Mouse (Mus musculus): ENCODE measurements around the gene Sept11. TPM values are rescaled to one million over a fixed set of nuclear protein-coding genes. Genes with fewer than 3 reads are reported as not detected.
A peak's percentile ranks its signal among the peaks of the same experiment; 100 is the strongest.

Gene Sept11
- polyA plus RNA-seq, 1 experiment from 2014 or later, result 178 TPM

- Histone ChIP-seq H3K4me3 (ENCODE audit: low read depth, low read length) (peak overlapping the region; percentile 94), H3K36me3 (ENCODE audit: control insufficient read depth, insufficient read depth, low read length) (peaks cover 3% of the 10 kb centered on the region), H3K27ac (ENCODE audit: low read depth) (peak overlapping the region; percentile 87), H3K4me1 (replicated peaks; ENCODE audit: control insufficient read depth, insufficient read depth, low read length) (peaks cover 19% of the 10 kb centered on the region; the same call in 1 of the 2 replicates), H3K4me2 (ENCODE audit: low read length) (peak overlapping the region; percentile 58), H3K9ac (ENCODE audit: low read length) (peak overlapping the region; percentile 95), H3K9me3 (ENCODE audit: control insufficient read depth, low read length) (no peaks in the 10 kb centered on the region), H3K27me3 (replicated peaks; ENCODE audit: control insufficient read depth, insufficient read depth, low read length) (no peaks in the 10 kb centered on the region)
- ATAC-seq (replicated peaks; ENCODE audit: low FRiP score, low TSS enrichment, low read depth) (no peak; the same call in 1 of the 2 replicates), DNase-seq (ENCODE audit: low spot score) (no peak)
- WGBS, result 4% methylated on average over 6 of the region's 6 CpGs
Observed at GRCm38 (mm10) chr5:93207006-93207348, 113.7 kb downstream of the Sept11 start.

- peak overlapping the region; percentile 58 for H3K4me2 ChIP-seq (ENCODE audit: low read length)
- no peak overlapping the region for H3K27ac ChIP-seq (ENCODE audit: low read depth)
- H3K4me1 ChIP-seq (replicated peaks; ENCODE audit: control insufficient read depth, insufficient read depth, low read length), result peaks cover 19% of the 10 kb centered on the region; the same call in 1 of the 2 replicates
- H3K27me3 ChIP-seq (replicated peaks; ENCODE audit: control insufficient read depth, insufficient read depth, low read length), result no peaks in the 10 kb centered on the region
- DNase-seq (ENCODE audit: low spot score), result no peak
- H3K9me3 ChIP-seq (ENCODE audit: control insufficient read depth, low read length), result no peaks in the 10 kb centered on the region
- no peak for ATAC-seq (replicated peaks; ENCODE audit: low FRiP score, low TSS enrichment, low read depth)
- WGBS, result 50% methylated on average over 1 of the region's 1 CpGs
- 0 out of 2 replicates have a peak overlapping the region, but pooled peaks have one; percentile 94 for H3K4me3 ChIP-seq (ENCODE audit: low read depth, low read length)
- no peak overlapping the region for H3K9ac ChIP-seq (ENCODE audit: low read length)
- H3K36me3 ChIP-seq (ENCODE audit: control insufficient read depth, insufficient read depth, low read length), result no peaks in the 10 kb centered on the region
Observed at GRCm38 (mm10) chr5:93207555-93207954, 114.3 kb downstream of the Sept11 start.

- no peaks in the 10 kb centered on the region for H3K4me1 ChIP-seq (replicated peaks; ENCODE audit: control insufficient read depth, insufficient read depth, low read length)
- no peak for ATAC-seq (replicated peaks; ENCODE audit: low FRiP score, low TSS enrichment, low read depth)
- no peaks in the 10 kb centered on the region for H3K9me3 ChIP-seq (ENCODE audit: control insufficient read depth, low read length)
- DNase-seq (ENCODE audit: low spot score), result no peak
- no peak overlapping the region for H3K4me3 ChIP-seq (ENCODE audit: low read depth, low read length)
- H3K27ac ChIP-seq (ENCODE audit: low read depth), result no peak overlapping the region
- WGBS, result 81% methylated on average over 3 of the region's 3 CpGs
- H3K27me3 ChIP-seq (replicated peaks; ENCODE audit: control insufficient read depth, insufficient read depth, low read length), result no peaks in the 10 kb centered on the region
- no peaks in the 10 kb centered on the region for H3K36me3 ChIP-seq (ENCODE audit: control insufficient read depth, insufficient read depth, low read length)
- no peak overlapping the region for H3K4me2 ChIP-seq (ENCODE audit: low read length)
- no peak overlapping the region for H3K9ac ChIP-seq (ENCODE audit: low read length)
Observed at GRCm38 (mm10) chr5:93218375-93218774, 125.1 kb downstream of the Sept11 start.

- no peaks in the 10 kb centered on the region for H3K9me3 ChIP-seq (ENCODE audit: control insufficient read depth, low read length)
- H3K36me3 ChIP-seq (ENCODE audit: control insufficient read depth, insufficient read depth, low read length), result no peaks in the 10 kb centered on the region
- H3K27me3 ChIP-seq (replicated peaks; ENCODE audit: control insufficient read depth, insufficient read depth, low read length), result no peaks in the 10 kb centered on the region
- H3K4me1 ChIP-seq (replicated peaks; ENCODE audit: control insufficient read depth, insufficient read depth, low read length), result no peaks in the 10 kb centered on the region
- DNase-seq (ENCODE audit: low spot score), result no peak
- no peak for ATAC-seq (replicated peaks; ENCODE audit: low FRiP score, low TSS enrichment, low read depth)
- H3K27ac ChIP-seq (ENCODE audit: low read depth), result no peak overlapping the region
- no peak overlapping the region for H3K9ac ChIP-seq (ENCODE audit: low read length)
- WGBS, result 62% methylated on average over 3 of the region's 3 CpGs
- H3K4me2 ChIP-seq (ENCODE audit: low read length), result no peak overlapping the region
- H3K4me3 ChIP-seq (ENCODE audit: low read depth, low read length), result no peak overlapping the region
Observed at GRCm38 (mm10) chr5:93221661-93222060, 128.4 kb downstream of the Sept11 start.

GRCm38 (mm10) chr5:93224549-93224948, 131.3 kb downstream of the Sept11 start:
- Histone ChIP-seq H3K27me3 (replicated peaks; ENCODE audit: control insufficient read depth, insufficient read depth, low read length) (no peaks in the 10 kb centered on the region), H3K27ac (ENCODE audit: low read depth) (no peak overlapping the region), H3K36me3 (ENCODE audit: control insufficient read depth, insufficient read depth, low read length) (no peaks in the 10 kb centered on the region), H3K4me3 (ENCODE audit: low read depth, low read length) (no peak overlapping the region), H3K9ac (ENCODE audit: low read length) (no peak overlapping the region), H3K4me1 (replicated peaks; ENCODE audit: control insufficient read depth, insufficient read depth, low read length) (no peaks in the 10 kb centered on the region), H3K4me2 (ENCODE audit: low read length) (no peak overlapping the region), H3K9me3 (ENCODE audit: control insufficient read depth, low read length) (no peaks in the 10 kb centered on the region)
- no peak for DNase-seq (ENCODE audit: low spot score)
- no peak for ATAC-seq (replicated peaks; ENCODE audit: low FRiP score, low TSS enrichment, low read depth)
- WGBS, result 85% methylated on average over 2 of the region's 2 CpGs

Other genes with a start within 250 kb of the Sept11 start
- 3.3 and 3.9 TPM in 2 replicates for gene Sowahb, start 48.4 kb upstream of the Sept11 start, polyA plus RNA-seq (2014; fragmentation: Nextera tagmentation; extraction: Ambion mirVana)
- 112 and 116 TPM in 2 replicates for gene Ccni, start 113.1 kb downstream of the Sept11 start, polyA plus RNA-seq (2014; fragmentation: Nextera tagmentation; extraction: Ambion mirVana)
- 1.0 and 1.5 TPM in 2 replicates for gene 2010109A12Rik, start 113.1 kb downstream of the Sept11 start, polyA plus RNA-seq (2014; fragmentation: Nextera tagmentation; extraction: Ambion mirVana)
- 31.2 and 36.8 TPM in 2 replicates for gene Ccng2, start 173.8 kb downstream of the Sept11 start, polyA plus RNA-seq (2014; fragmentation: Nextera tagmentation; extraction: Ambion mirVana)

Measured in intestine, embryonic 14.5 days (tissue).